Mouse (Mus musculus) ovary, adult 18-20 months (tissue): ENCODE measurements around the gene Pebp1.

Experiments used
- DNase-seq: peaks from one replicate; pipeline ENCODE4 v3.0.0; 2022; ENCODE audit warnings: low spot score, mixed read lengths

Pebp1 gene

GRCm38 (mm10) chr5:117286286-117286685 lies 1.1 kb downstream of the Pebp1 start:
- no peak for DNase-seq

GRCm38 (mm10) chr5:117285266-117285665 lies 2.2 kb downstream of the Pebp1 start:
- no peak for DNase-seq

GRCm38 (mm10) chr5:117284682-117285081 lies 2.7 kb downstream of the Pebp1 start:
- DNase-seq, result no peak

- no peak for DNase-seq
Observed at GRCm38 (mm10) chr5:117284029-117284428, 3.4 kb downstream of the Pebp1 start.

- no peak for DNase-seq
Observed at GRCm38 (mm10) chr5:117282360-117282759, 5.1 kb downstream of the Pebp1 start.

- DNase-seq, result no peak
Observed at GRCm38 (mm10) chr5:117281536-117281935, 5.9 kb downstream of the Pebp1 start.

GRCm38 (mm10) chr5:117279669-117280050 lies 7.8 kb downstream of the Pebp1 start:
- no peak for DNase-seq

GRCm38 (mm10) chr5:117278809-117279668 lies 8.4 kb downstream of the Pebp1 start:
- DNase-seq, result no peak

- DNase-seq, result no peak
Observed at GRCm38 (mm10) chr5:117277784-117278183, 9.6 kb downstream of the Pebp1 start.

GRCm38 (mm10) chr5:117274817-117275216 lies 12.6 kb downstream of the Pebp1 start:
- DNase-seq, result no peak

GRCm38 (mm10) chr5:117271945-117272344 lies 15.5 kb downstream of the Pebp1 start:
- no peak for DNase-seq

- no peak for DNase-seq
Observed at GRCm38 (mm10) chr5:117269395-117269794, 18.0 kb downstream of the Pebp1 start.

- no peak for DNase-seq
Observed at GRCm38 (mm10) chr5:117268749-117269148, 18.7 kb downstream of the Pebp1 start.

GRCm38 (mm10) chr5:117267913-117268312 lies 19.5 kb downstream of the Pebp1 start:
- DNase-seq, result no peak

- DNase-seq, result no peak
Observed at GRCm38 (mm10) chr5:117264701-117265100, 22.7 kb downstream of the Pebp1 start.

GRCm38 (mm10) chr5:117263566-117263965 lies 23.9 kb downstream of the Pebp1 start:
- no peak for DNase-seq

- no peak for DNase-seq
Observed at GRCm38 (mm10) chr5:117258276-117258675, 29.1 kb downstream of the Pebp1 start.

GRCm38 (mm10) chr5:117251763-117252162 lies 35.7 kb downstream of the Pebp1 start:
- no peak for DNase-seq

- no peak for DNase-seq
Observed at GRCm38 (mm10) chr5:117250796-117251195, 36.6 kb downstream of the Pebp1 start.

GRCm38 (mm10) chr5:117248351-117248750 lies 39.1 kb downstream of the Pebp1 start:
- no peak for DNase-seq

- DNase-seq, result no peak
Observed at GRCm38 (mm10) chr5:117245170-117245569, 42.3 kb downstream of the Pebp1 start.

GRCm38 (mm10) chr5:117242671-117243478 lies 44.5 kb downstream of the Pebp1 start:
- no peak for DNase-seq

- no peak for DNase-seq
Observed at GRCm38 (mm10) chr5:117241935-117242531, 45.4 kb downstream of the Pebp1 start.
